Mouse (Mus musculus): ENCODE data around the gene Nom1. TPM values are rescaled to one million over a fixed set of nuclear protein-coding genes. Genes with fewer than 3 reads are reported as not detected.

Gene Nom1
- polyA plus RNA-seq, 1 experiment from 2014 or later, result 20.6 TPM

DNA sequence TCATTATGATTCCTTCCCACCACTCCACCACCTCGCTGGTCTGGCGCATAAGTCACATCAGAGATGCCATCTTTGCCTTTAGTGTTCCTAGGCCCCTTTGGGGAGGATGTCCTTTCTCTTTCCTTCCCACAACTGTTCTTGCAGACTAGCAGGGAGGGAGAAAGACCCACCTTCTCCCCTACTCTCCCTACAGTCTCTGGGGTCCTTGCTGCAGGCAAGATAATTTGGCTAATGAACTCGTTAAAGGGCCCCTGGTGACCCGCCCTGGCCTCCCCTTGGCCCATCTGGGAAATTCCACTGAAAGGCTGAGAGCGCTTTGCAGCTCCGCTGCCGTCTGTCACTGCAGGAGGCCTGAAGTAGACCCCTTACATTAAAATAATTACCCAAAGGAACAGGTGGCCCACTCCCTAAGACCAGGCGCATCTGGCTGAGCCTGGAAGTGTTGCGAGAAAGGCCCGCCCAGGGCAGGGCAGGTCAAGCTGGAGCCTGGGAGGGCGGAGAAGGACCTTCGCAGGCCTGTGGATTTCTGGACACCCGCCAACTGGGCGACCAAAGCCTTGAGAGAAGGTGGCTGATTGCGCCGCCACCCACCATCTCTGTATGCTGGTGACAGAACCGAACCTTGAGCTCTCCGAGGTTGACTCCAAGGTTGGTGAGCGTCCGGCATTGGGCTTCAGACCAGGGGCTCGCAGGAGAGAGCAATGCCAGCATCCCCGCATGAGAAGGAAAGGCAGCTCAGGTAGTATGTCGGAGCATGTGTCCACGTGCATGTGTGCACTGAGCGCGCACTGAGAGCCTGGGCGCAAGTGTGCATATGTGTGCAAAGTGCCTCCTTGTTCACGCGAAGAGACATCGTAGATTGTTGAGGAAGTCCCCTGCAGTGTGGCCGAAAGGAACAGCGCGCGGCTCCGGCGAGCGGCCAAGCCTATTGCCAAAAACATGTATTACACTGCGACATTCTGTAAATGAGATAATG, 50.8 kb downstream of the Nom1 start:
- under 1% methylated on average over 38 of the region's 38 CpGs for WGBS
- Histone ChIP-seq H3K9ac (replicated peaks) (no peak overlapping the region), H3K4me1 (0 out of 2 replicates have a peak, but pooled peaks cover 5% of the 10 kb centered on the region), H3K9me3 (no peaks in the 10 kb centered on the region), H3K36me3 (no peaks in the 10 kb centered on the region), H3K27ac (replicated peaks) (no peak overlapping the region), H3K27me3 (peaks cover 98% of the 10 kb centered on the region), H3K4me3 (no peak overlapping the region), H3K4me2 (replicated peaks) (no peak overlapping the region)
- ATAC-seq (replicated peaks), result no peak

DNA sequence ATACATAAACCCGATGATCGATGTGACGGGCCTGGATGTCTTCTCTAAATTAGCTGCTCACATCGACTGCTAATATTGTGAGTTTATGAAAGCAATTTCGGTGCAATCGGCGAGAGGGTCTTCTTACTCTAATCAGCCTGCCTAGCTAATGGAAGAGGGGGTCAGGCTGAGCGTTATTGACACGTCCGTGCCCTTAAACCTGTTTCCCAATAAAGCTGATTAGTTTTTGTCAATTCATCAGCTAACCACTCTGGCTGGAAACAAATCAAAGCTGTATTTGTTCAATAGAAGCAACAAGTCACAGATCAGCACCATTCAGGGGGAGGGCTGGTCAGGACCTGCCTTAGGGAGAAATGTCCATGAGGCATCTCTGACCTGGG, 51.5 kb downstream of the Nom1 start:
- H3K4me1 ChIP-seq, result 0 out of 2 replicates have a peak, but pooled peaks cover 5% of the 10 kb centered on the region
- H3K4me3 ChIP-seq, result no peak overlapping the region
- H3K9me3 ChIP-seq, result no peaks in the 10 kb centered on the region
- H3K4me2 ChIP-seq (replicated peaks), result no peak overlapping the region
- H3K27ac ChIP-seq (replicated peaks), result no peak overlapping the region
- 2% methylated on average over 10 of the region's 10 CpGs for WGBS
- no peak overlapping the region for H3K9ac ChIP-seq (replicated peaks)
- no peaks in the 10 kb centered on the region for H3K36me3 ChIP-seq
- no peak for ATAC-seq (replicated peaks)
- H3K27me3 ChIP-seq, result peaks cover 95% of the 10 kb centered on the region

DNA sequence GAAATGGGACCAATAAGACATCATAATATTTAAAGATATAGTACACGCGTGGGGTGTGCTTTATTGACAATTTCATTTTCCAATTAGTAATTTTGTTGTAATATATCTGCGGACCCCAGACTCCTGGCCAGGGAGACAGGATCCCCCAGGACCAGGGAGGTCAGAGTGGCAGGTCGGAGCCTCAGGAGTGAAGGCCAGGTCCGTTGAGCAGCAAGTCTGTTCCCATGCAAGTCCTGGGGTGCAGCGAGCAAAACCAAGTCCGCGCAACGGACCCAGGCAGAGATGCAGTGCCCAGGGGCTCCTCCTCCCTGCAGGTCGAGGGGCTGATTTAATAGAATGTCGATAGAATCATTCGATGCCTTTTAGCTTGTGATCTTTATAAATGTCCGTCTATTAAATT, 52.9 kb downstream of the Nom1 start:
- ATAC-seq (replicated peaks), result no peak

DNA sequence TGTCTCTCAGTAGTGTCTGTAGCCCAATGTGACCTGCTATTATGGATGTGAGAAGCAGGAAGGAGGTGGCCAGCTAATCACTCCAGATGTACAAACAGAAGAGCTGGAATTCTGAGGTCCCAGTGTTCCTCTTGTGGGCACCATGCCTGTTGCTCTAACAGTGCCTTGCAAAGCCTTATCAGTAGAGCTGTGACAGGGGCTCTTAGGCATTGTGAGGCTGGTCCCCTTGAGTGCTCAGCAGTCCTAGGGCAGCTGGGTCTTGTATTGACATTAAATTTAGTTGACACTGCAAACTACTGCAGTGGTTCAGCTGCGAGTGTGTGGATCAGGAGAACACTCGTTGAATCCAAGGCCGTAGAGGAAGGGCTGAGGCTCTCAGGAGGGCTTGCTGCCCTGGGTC, 72.5 kb downstream of the Nom1 start:
- H3K9me3 ChIP-seq, result no peaks in the 10 kb centered on the region
- no peaks in the 10 kb centered on the region for H3K27me3 ChIP-seq
- ATAC-seq (replicated peaks), result no peak
- H3K4me2 ChIP-seq (replicated peaks), result no peak overlapping the region
- H3K27ac ChIP-seq (replicated peaks), result no peak overlapping the region
- no peaks in the 10 kb centered on the region for H3K36me3 ChIP-seq
- H3K4me1 ChIP-seq, result no peaks in the 10 kb centered on the region
- WGBS, result 75% methylated on average over 3 of the region's 3 CpGs
- no peak overlapping the region for H3K4me3 ChIP-seq
- H3K9ac ChIP-seq (replicated peaks), result no peak overlapping the region

More for the DNA sequence above, 52.9 kb downstream of the Nom1 start:
- Histone ChIP-seq H3K4me2 (replicated peaks) (no peak overlapping the region), H3K27ac (replicated peaks) (no peak overlapping the region), H3K4me1 (0 out of 2 replicates have a peak, but pooled peaks cover 5% of the 10 kb centered on the region), H3K4me3 (no peak overlapping the region), H3K9ac (replicated peaks) (no peak overlapping the region), H3K27me3 (peaks cover 89% of the 10 kb centered on the region), H3K9me3 (no peaks in the 10 kb centered on the region), H3K36me3 (no peaks in the 10 kb centered on the region)
- WGBS, result 10% methylated on average over 13 of the region's 13 CpGs

Other genes starting within 250 kb of the Nom1 start
- 14.6 and 15.8 TPM in 2 replicates for gene Rnf32, start 238.7 kb upstream of the Nom1 start, polyA plus RNA-seq (2015; fragmentation: Nextera tagmentation; extraction: Ambion mirVana)
- 25.7 and 26.3 TPM in 2 replicates for gene Lmbr1, start 56.3 kb upstream of the Nom1 start, polyA plus RNA-seq (2015; fragmentation: Nextera tagmentation; extraction: Ambion mirVana)
- gene Mnx1, start 43.8 kb downstream of the Nom1 start, polyA plus RNA-seq (2015; fragmentation: Nextera tagmentation; extraction: Ambion mirVana), result not detected in 2 replicates
- 40.0 and 40.2 TPM in 2 replicates for gene Ube3c, start 134.6 kb downstream of the Nom1 start, polyA plus RNA-seq (2015; fragmentation: Nextera tagmentation; extraction: Ambion mirVana)

All from forebrain, embryonic 15.5 days (tissue).